Mouse (Mus musculus) lung, embryonic 16.5 days (tissue): ENCODE measurements at regions not wholly inside any gene's neighbourhood (a gene's known extent, or its start where the extent isn't known, plus 50 kb on each side); places are given as distances from the start of the nearest gene placed in this dataset.
A peak's percentile ranks its signal among the peaks of the same experiment; 100 is the strongest.

ENCODE experiments used
- ATAC-seq: fragments of 200-750 bp; cut with Nextera tagmentation; 2 replicates; pipeline ENCODE4 v1.8.0; 2017; ENCODE audit warnings: low read depth, mild to moderate bottlenecking, moderate library complexity
- H3K27ac ChIP-seq: fragments of 300-500 bp; sonication (generic); 2 replicates; pipeline ENCODE4 v1.5.1; 2014; ENCODE audit warnings: mild to moderate bottlenecking, control low read depth, low read length
- H3K27me3 ChIP-seq: fragments of 300-500 bp; sonication (generic); 2 replicates; pipeline ENCODE4 v1.6.1; 2014; ENCODE audit warnings: low read depth, low read length, mixed read lengths; ENCODE audit not compliant: control insufficient read depth, insufficient read depth
- H3K36me3 ChIP-seq: fragments of 300-500 bp; sonication (generic); 2 replicates; pipeline ENCODE4 v1.6.1; 2014; ENCODE audit warnings: low read length; ENCODE audit not compliant: control insufficient read depth, insufficient read depth
- H3K4me1 ChIP-seq: fragments of 300-500 bp; sonication (generic); replicated peaks from 2 replicates; pipeline ENCODE4 v1.6.1; 2014; ENCODE audit warnings: low read length, mixed read lengths; ENCODE audit not compliant: control insufficient read depth, insufficient read depth
- H3K4me2 ChIP-seq: fragments of 300-500 bp; sonication (generic); 2 replicates; pipeline ENCODE4 v1.6.1; 2014; ENCODE audit warnings: low read depth, low read length, control low read depth
- H3K4me3 ChIP-seq: fragments of 300-500 bp; sonication (generic); 2 replicates; pipeline ENCODE4 v1.5.1; 2014; ENCODE audit warnings: mild to moderate bottlenecking, low read length, control low read depth
- H3K9ac ChIP-seq: fragments of 300-500 bp; sonication (generic); 2 replicates; pipeline ENCODE4 v1.6.1; 2014; ENCODE audit warnings: low read length, control low read depth
- H3K9me3 ChIP-seq: fragments of 300-500 bp; sonication (generic); 2 replicates; pipeline ENCODE4 v1.6.1; 2016; ENCODE audit warnings: low read length; ENCODE audit not compliant: control insufficient read depth
- WGBS: fragments of 180-500 bp; shearing (Covaris S2); extraction: QIAGEN DNeasy Blood & Tissue Kit; methylation state at CpG from one replicate; pipeline ENCODE4 v1.1.7; 2014; 5-methylcytosine and 5-hydroxymethylcytosine counted together

- no peaks in the 10 kb centered on the region for H3K9me3 ChIP-seq
- H3K9ac ChIP-seq = no peak overlapping the region
- no peak overlapping the region for H3K4me3 ChIP-seq
- no peaks in the 10 kb centered on the region for H3K27me3 ChIP-seq
- WGBS = 49% methylated on average over 7 of the region's 7 CpGs
- ATAC-seq = no peak
- H3K4me2 ChIP-seq = no peak overlapping the region
- H3K4me1 ChIP-seq = peaks cover 8% of the 10 kb centered on the region
- no peaks in the 10 kb centered on the region for H3K36me3 ChIP-seq
- no peak overlapping the region for H3K27ac ChIP-seq
Observed at GRCm38 (mm10) chr9:47380361-47380760, 149.6 kb upstream of the Cadm1 start.

DNA sequence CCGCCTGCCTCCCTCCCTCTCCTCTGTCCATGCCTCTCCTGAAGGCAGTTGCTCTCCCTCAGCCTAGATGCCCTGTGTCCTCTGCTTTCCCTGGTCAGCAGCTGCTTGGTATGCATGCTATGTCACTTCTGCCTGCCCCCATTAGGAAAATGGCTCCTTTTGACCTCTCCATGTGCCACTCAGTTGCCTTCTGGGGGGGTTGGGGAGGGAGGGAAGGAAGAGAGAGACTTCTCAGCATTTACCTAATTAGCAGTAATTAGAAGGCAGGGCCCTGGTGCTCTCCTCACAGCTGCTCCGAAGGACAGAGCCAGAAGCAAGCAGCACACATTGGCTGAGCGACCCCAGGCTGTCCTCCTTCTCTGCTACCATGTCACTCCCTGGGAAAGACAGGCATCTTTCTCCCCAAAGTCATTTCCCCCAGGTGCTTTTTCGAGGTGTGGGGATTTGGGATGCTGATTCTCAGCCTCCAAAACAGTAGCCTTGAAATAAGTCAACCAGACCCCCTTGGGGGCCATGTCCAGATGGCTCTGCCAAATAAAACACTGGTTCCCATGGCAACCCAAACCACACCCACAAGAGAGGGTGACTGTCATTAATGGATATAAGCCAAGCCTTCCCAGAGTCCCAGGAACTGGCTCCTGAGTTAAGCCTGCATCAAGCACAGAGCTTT lies 145.7 kb upstream of the Cadm1 start:
- Histone ChIP-seq H3K27me3 (no peaks in the 10 kb centered on the region; the same call in 1 of the 2 replicates), H3K4me2 (no peak overlapping the region)
- 53% methylated on average over 4 of the region's 4 CpGs for WGBS

DNA sequence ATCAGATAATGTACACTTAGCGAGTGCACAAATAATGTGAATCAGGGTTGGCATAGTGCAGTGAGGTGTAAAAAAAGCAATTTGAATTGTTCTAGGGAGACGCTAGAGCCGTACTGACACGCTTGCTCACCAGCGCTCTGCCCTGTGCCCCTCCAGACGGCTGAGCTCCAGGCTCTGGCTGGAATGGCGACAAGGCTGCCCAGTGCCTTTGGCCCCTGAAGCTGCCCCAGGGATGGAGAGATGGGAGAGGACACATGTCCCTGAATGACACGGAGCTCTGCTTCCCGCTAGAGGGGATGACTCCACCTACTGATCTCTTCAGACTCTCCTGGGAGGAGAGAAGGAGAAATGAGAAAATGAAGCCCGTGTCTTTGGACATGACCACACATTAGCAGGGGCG lies 143.3 kb upstream of the Cadm1 start:
- Histone ChIP-seq H3K27me3 (no peaks in the 10 kb centered on the region; the same call in 1 of the 2 replicates), H3K36me3 (no peaks in the 10 kb centered on the region), H3K9ac (no peak overlapping the region), H3K27ac (no peak overlapping the region), H3K9me3 (no peaks in the 10 kb centered on the region), H3K4me1 (peaks cover 8% of the 10 kb centered on the region), H3K4me2 (no peak overlapping the region), H3K4me3 (no peak overlapping the region)
- 63% methylated on average over 11 of the region's 11 CpGs for WGBS
- no peak for ATAC-seq

More for the DNA sequence above, 145.7 kb upstream of the Cadm1 start:
- Histone ChIP-seq H3K9ac (no peak overlapping the region), H3K4me1 (peaks cover 8% of the 10 kb centered on the region), H3K4me3 (no peak overlapping the region), H3K36me3 (no peaks in the 10 kb centered on the region), H3K9me3 (no peaks in the 10 kb centered on the region), H3K27ac (peak overlapping the region; percentile 40; the same call in 1 of the 2 replicates)
- ATAC-seq = no peak; the same call in 1 of the 2 replicates

DNA sequence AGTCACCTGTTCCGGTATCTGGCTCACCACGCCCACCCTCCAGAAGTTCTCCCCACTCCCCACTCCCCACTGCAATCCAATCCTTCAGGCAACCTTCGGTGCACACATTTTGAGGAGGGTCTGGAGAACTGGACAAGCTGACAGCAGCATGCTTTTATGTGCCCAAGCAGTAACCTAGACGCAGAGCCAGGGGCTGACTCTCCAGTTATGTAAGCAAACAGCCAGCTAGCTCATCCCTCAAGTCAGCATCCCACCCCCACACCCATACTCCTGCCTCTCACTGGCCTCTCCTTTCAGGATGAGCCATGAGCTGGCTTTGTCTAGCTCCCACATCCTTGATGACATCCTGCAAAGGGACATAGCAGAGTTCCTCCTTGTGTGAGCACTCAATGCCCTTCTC lies 142.8 kb upstream of the Cadm1 start:
- H3K4me1 ChIP-seq = peaks cover 8% of the 10 kb centered on the region
- H3K9me3 ChIP-seq = no peaks in the 10 kb centered on the region
- no peak overlapping the region for H3K27ac ChIP-seq
- no peaks in the 10 kb centered on the region; the same call in 1 of the 2 replicates for H3K27me3 ChIP-seq
- no peak overlapping the region for H3K4me3 ChIP-seq
- no peak for ATAC-seq
- 42% methylated on average over 4 of the region's 4 CpGs for WGBS
- H3K9ac ChIP-seq = no peak overlapping the region
- no peak overlapping the region for H3K4me2 ChIP-seq
- no peaks in the 10 kb centered on the region for H3K36me3 ChIP-seq

GRCm38 (mm10) chr9:47387716-47388300 lies 142.2 kb upstream of the Cadm1 start:
- Histone ChIP-seq H3K27ac (no peak overlapping the region), H3K27me3 (no peaks in the 10 kb centered on the region; the same call in 1 of the 2 replicates), H3K4me3 (no peak overlapping the region), H3K9ac (no peak overlapping the region), H3K36me3 (no peaks in the 10 kb centered on the region), H3K4me1 (peaks cover 8% of the 10 kb centered on the region), H3K9me3 (no peaks in the 10 kb centered on the region), H3K4me2 (no peak overlapping the region)
- WGBS = 41% methylated on average over 8 of the region's 8 CpGs
- ATAC-seq = no peak

DNA sequence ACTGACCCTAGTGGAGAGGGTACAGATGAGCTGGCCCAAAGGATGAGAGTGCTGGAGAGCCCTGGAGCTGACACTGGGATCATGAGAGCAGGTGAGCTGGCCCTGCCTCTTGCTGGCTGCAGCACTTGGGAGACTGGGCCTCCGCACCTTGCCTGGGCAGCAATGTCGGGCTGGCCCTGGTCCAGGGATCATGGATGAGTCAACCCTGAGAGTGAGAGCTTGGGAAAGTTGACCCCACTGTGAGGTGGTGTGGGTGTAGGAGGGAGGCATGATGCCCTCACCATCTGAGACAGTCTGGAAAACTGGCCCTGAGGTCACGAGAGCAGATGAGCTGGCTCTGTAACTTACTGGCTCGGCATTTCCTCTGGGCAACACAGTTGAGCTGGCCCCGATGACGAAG lies 140.1 kb upstream of the Cadm1 start:
- Histone ChIP-seq H3K36me3 (no peaks in the 10 kb centered on the region), H3K4me2 (no peak overlapping the region), H3K4me1 (no peaks in the 10 kb centered on the region), H3K27ac (no peak overlapping the region), H3K27me3 (no peaks in the 10 kb centered on the region; the same call in 1 of the 2 replicates), H3K9me3 (no peaks in the 10 kb centered on the region), H3K9ac (no peak overlapping the region), H3K4me3 (no peak overlapping the region)
- 91% methylated on average over 6 of the region's 6 CpGs for WGBS
- 0 out of 2 replicates have a peak, but pooled peaks have one; percentile 29 for ATAC-seq

- WGBS = 52% methylated on average over 5 of the region's 5 CpGs
Observed at GRCm38 (mm10) chr9:47391669-47392068, 138.3 kb upstream of the Cadm1 start.

DNA sequence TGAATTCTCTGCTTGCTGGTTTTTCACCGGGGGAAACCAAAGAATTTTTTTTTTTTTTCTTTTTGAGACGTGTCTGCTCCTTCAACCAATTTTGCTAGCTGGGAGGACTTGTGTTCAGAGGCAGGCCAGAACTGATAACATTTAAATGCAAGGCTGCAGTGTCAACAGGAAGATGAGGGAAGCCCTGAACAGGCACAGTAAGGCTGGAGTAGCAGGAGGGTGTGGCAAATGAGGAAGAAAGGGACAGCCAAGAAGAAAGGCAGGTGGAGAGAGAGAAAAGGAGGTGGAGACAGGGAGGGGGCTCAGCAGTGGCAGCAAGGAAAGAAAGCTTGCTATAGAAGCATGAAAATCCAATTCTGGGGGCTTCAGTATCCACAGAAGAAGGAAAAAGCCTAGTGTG lies 130.4 kb upstream of the Cadm1 start:
- H3K36me3 ChIP-seq = no peaks in the 10 kb centered on the region
- H3K4me1 ChIP-seq = 0 out of 2 replicates have a peak, but pooled peaks cover 4% of the 10 kb centered on the region
- WGBS = 10% methylated on average over 2 of the region's 2 CpGs
- H3K9ac ChIP-seq = no peak overlapping the region
- H3K9me3 ChIP-seq = no peaks in the 10 kb centered on the region
- H3K4me2 ChIP-seq = no peak overlapping the region
- H3K27me3 ChIP-seq = peaks cover 5% of the 10 kb centered on the region
- ATAC-seq = no peak
- no peak overlapping the region for H3K27ac ChIP-seq
- no peak overlapping the region for H3K4me3 ChIP-seq

More at GRCm38 (mm10) chr9:47391669-47392068, 138.3 kb upstream of the Cadm1 start:
- Histone ChIP-seq H3K4me2 (no peak overlapping the region), H3K9ac (no peak overlapping the region), H3K4me3 (no peak overlapping the region), H3K9me3 (no peaks in the 10 kb centered on the region), H3K27me3 (no peaks in the 10 kb centered on the region; the same call in 1 of the 2 replicates), H3K27ac (no peak overlapping the region), H3K4me1 (no peaks in the 10 kb centered on the region), H3K36me3 (no peaks in the 10 kb centered on the region)
- 0 out of 2 replicates have a peak, but pooled peaks have one; percentile 36 for ATAC-seq

DNA sequence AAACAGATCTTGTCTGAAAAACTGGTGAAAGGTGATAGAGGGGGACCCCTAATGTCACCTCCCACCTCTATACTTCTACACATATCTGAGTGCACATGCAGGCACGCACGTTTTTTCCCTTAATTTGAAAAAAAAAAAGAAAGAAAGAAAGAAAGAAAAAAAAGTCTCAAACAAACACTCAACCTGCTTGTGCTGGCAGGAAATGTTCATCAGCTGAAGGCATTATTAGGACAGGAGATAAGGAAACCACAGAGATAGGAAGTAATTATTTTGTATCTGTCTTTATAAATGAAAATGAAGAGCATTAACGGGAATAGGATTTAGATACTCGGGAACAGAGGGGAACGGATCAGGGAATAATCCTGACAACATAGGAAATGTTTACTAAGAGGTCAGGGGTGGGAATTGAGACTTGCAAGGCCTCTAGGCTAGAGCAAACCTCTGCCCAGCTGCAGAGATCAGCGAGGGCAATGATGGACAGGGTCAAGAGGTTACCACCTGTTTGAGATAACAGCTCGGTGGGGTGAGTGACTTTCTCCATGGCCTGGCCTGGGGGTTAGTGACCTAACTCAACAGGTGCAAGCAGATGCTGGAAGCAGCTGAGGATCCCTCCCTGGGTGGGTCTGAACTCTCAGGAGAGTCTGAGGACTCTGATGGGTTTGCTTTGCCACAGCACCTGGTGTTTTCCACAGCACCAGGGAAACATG lies 129.7 kb upstream of the Cadm1 start:
- WGBS = 15% methylated on average over 7 of the region's 7 CpGs
- no peak for ATAC-seq
- Histone ChIP-seq H3K27me3 (peaks cover 5% of the 10 kb centered on the region), H3K9ac (no peak overlapping the region), H3K4me3 (no peak overlapping the region), H3K27ac (no peak overlapping the region), H3K36me3 (no peaks in the 10 kb centered on the region), H3K9me3 (no peaks in the 10 kb centered on the region), H3K4me1 (0 out of 2 replicates have a peak, but pooled peaks cover 4% of the 10 kb centered on the region), H3K4me2 (no peak overlapping the region)
